Mouse (Mus musculus) liver, embryonic 12.5 days (tissue): ENCODE results near the gene Dab1. TPM values are rescaled to one million over a fixed set of nuclear protein-coding genes. Genes with fewer than 3 reads are reported as not detected.

Experiments
- ATAC-seq: fragments of 200-750 bp; cut with Nextera tagmentation; 2 replicates; pipeline ENCODE4 v1.8.0; 2017; ENCODE audit warnings: moderate number of reproducible peaks, mild to moderate bottlenecking, moderate library complexity
- H3K27ac ChIP-seq: fragments of 300-500 bp; sonication (generic); 2 replicates; pipeline ENCODE4 v1.5.1; 2016; ENCODE audit warnings: mild to moderate bottlenecking
- H3K27me3 ChIP-seq: fragments of 300-500 bp; sonication (generic); replicated peaks from 2 replicates; pipeline ENCODE4 v1.6.1; 2016; ENCODE audit warnings: mild to moderate bottlenecking, moderate library complexity
- H3K36me3 ChIP-seq: fragments of 300-500 bp; sonication (generic); 2 replicates; pipeline ENCODE4 v1.6.1; 2016; ENCODE audit warnings: mild to moderate bottlenecking, moderate library complexity
- H3K4me1 ChIP-seq: fragments of 300-500 bp; sonication (generic); 2 replicates; pipeline ENCODE4 v1.6.1; 2016
- H3K4me2 ChIP-seq: fragments of 300-500 bp; sonication (generic); 2 replicates; pipeline ENCODE4 v1.6.1; 2016; ENCODE audit warnings: mild to moderate bottlenecking, moderate library complexity
- H3K4me3 ChIP-seq: fragments of 300-500 bp; sonication (generic); 2 replicates; pipeline ENCODE4 v1.5.1; 2016; ENCODE audit warnings: mild to moderate bottlenecking, moderate library complexity
- H3K9ac ChIP-seq: fragments of 300-500 bp; sonication (generic); 2 replicates; pipeline ENCODE4 v1.6.1; 2016; ENCODE audit warnings: mild to moderate bottlenecking, moderate library complexity
- H3K9me3 ChIP-seq: fragments of 300-500 bp; sonication (generic); replicated peaks from 2 replicates; pipeline ENCODE4 v1.6.1; 2016; ENCODE audit warnings: mild to moderate bottlenecking, moderate library complexity
- WGBS: fragments of 180-500 bp; shearing (Covaris S2); methylation state at CpG from one replicate; pipeline ENCODE4 v1.1.7; 2016; ENCODE audit not compliant: insufficient replicate concordance; 5-methylcytosine and 5-hydroxymethylcytosine counted together
- polyA plus RNA-seq: library from polyadenylated mRNA; unstranded; fragments of >200 nt; fragmentation: Nextera tagmentation; extraction: Ambion mirVana; gene quantifications from 2 replicates; pipeline ENCODE4 v1.2.1, GENCODE M21; 2016

The Dab1 gene
- 0.45 and 1.2 TPM in 2 replicates for polyA plus RNA-seq

- H3K4me3 ChIP-seq = peak within 1 kb of the TSS; percentile 6; the same call in 1 of the 2 replicates
Measured at GRCm38 (mm10) chr4:103619321-103619945, at the start of gene Dab1. TSS of gene Dab1 (plus strand) at chr4:103619359.

GRCm38 (mm10) chr4:103571721-103572352 is 47.3 kb upstream of the Dab1 start:
- no peak overlapping the region for H3K4me3 ChIP-seq
- H3K4me1 ChIP-seq = no peaks in the 10 kb centered on the region
- no peak overlapping the region for H3K9ac ChIP-seq
- H3K9me3 ChIP-seq = no peaks in the 10 kb centered on the region
- no peaks in the 10 kb centered on the region for H3K27me3 ChIP-seq
- no peak for ATAC-seq
- 48% methylated on average over 4 of the region's 4 CpGs for WGBS
- H3K4me2 ChIP-seq = no peak overlapping the region
- H3K27ac ChIP-seq = no peak overlapping the region
- H3K36me3 ChIP-seq = no peaks in the 10 kb centered on the region

More at GRCm38 (mm10) chr4:103619321-103619945, at the start of gene Dab1:
- Histone ChIP-seq H3K27me3 (peaks cover 42% of the 10 kb centered on the region), H3K9me3 (no peaks in the 10 kb centered on the region), H3K27ac (no peak within 1 kb of the TSS), H3K36me3 (no peaks in the 10 kb centered on the region), H3K4me1 (no peaks in the 10 kb centered on the region), H3K4me2 (peak within 1 kb of the TSS; percentile 49), H3K9ac (no peak within 1 kb of the TSS)
- WGBS = 2% methylated on average over 39 of the region's 41 CpGs
- no peak for ATAC-seq

- no peak for ATAC-seq
- Histone ChIP-seq H3K9ac (no peak overlapping the region), H3K4me2 (no peak overlapping the region), H3K9me3 (peaks cover 7% of the 10 kb centered on the region; the same call in 1 of the 2 replicates), H3K4me3 (no peak overlapping the region), H3K4me1 (no peaks in the 10 kb centered on the region), H3K36me3 (no peaks in the 10 kb centered on the region), H3K27ac (no peak overlapping the region), H3K27me3 (no peaks in the 10 kb centered on the region)
- WGBS = 72% methylated on average over 2 of the region's 2 CpGs
Measured at GRCm38 (mm10) chr4:103575556-103575955, 43.6 kb upstream of the Dab1 start.

- WGBS = 53% methylated on average over 6 of the region's 6 CpGs
- no peak for ATAC-seq
- no peaks in the 10 kb centered on the region for H3K36me3 ChIP-seq
Measured at GRCm38 (mm10) chr4:103576305-103576704, 42.9 kb upstream of the Dab1 start.

GRCm38 (mm10) chr4:103577111-103577815 is 41.9 kb upstream of the Dab1 start:
- H3K9ac ChIP-seq = no peak overlapping the region
- H3K4me1 ChIP-seq = no peaks in the 10 kb centered on the region
- ATAC-seq = no peak
- WGBS = 57% methylated on average over 4 of the region's 4 CpGs
- H3K9me3 ChIP-seq = peaks cover 7% of the 10 kb centered on the region; the same call in 1 of the 2 replicates
- H3K36me3 ChIP-seq = no peaks in the 10 kb centered on the region
- no peak overlapping the region for H3K4me3 ChIP-seq
- H3K4me2 ChIP-seq = no peak overlapping the region
- no peaks in the 10 kb centered on the region for H3K27me3 ChIP-seq
- H3K27ac ChIP-seq = no peak overlapping the region

More at GRCm38 (mm10) chr4:103576305-103576704, 42.9 kb upstream of the Dab1 start:
- Histone ChIP-seq H3K27ac (no peak overlapping the region), H3K4me3 (no peak overlapping the region), H3K9ac (no peak overlapping the region), H3K4me1 (no peaks in the 10 kb centered on the region), H3K4me2 (no peak overlapping the region), H3K27me3 (no peaks in the 10 kb centered on the region), H3K9me3 (peaks cover 7% of the 10 kb centered on the region; the same call in 1 of the 2 replicates)

- H3K4me1 ChIP-seq = no peaks in the 10 kb centered on the region
- H3K9me3 ChIP-seq = peaks cover 7% of the 10 kb centered on the region; the same call in 1 of the 2 replicates
- no peak overlapping the region for H3K4me3 ChIP-seq
- H3K36me3 ChIP-seq = no peaks in the 10 kb centered on the region
- no peak overlapping the region for H3K4me2 ChIP-seq
- no peak overlapping the region for H3K27ac ChIP-seq
- H3K9ac ChIP-seq = no peak overlapping the region
- 74% methylated on average over 7 of the region's 7 CpGs for WGBS
- no peaks in the 10 kb centered on the region for H3K27me3 ChIP-seq
- ATAC-seq = no peak
Measured at GRCm38 (mm10) chr4:103577821-103578220, 41.3 kb upstream of the Dab1 start.

GRCm38 (mm10) chr4:103580021-103580420 is 39.1 kb upstream of the Dab1 start:
- Histone ChIP-seq H3K4me1 (no peaks in the 10 kb centered on the region), H3K4me2 (no peak overlapping the region), H3K27ac (no peak overlapping the region), H3K9me3 (peaks cover 7% of the 10 kb centered on the region; the same call in 1 of the 2 replicates), H3K4me3 (no peak overlapping the region), H3K9ac (no peak overlapping the region), H3K36me3 (no peaks in the 10 kb centered on the region), H3K27me3 (no peaks in the 10 kb centered on the region)
- WGBS = 65% methylated on average over 9 of the region's 9 CpGs
- ATAC-seq = no peak

- no peak overlapping the region for H3K27ac ChIP-seq
- WGBS = 65% methylated on average over 3 of the region's 3 CpGs
- ATAC-seq = no peak
- no peak overlapping the region for H3K4me3 ChIP-seq
- H3K9ac ChIP-seq = no peak overlapping the region
- peaks cover 25% of the 10 kb centered on the region for H3K27me3 ChIP-seq
- H3K9me3 ChIP-seq = no peaks in the 10 kb centered on the region
- H3K4me1 ChIP-seq = no peaks in the 10 kb centered on the region
- no peak overlapping the region for H3K4me2 ChIP-seq
- H3K36me3 ChIP-seq = no peaks in the 10 kb centered on the region
Measured at GRCm38 (mm10) chr4:103615011-103615410, 4.1 kb upstream of the Dab1 start.

- no peaks in the 10 kb centered on the region for H3K4me1 ChIP-seq
- H3K27ac ChIP-seq = no peak overlapping the region
- peak overlapping the region; percentile 6; the same call in 1 of the 2 replicates for H3K4me3 ChIP-seq
- no peak for ATAC-seq
- H3K9me3 ChIP-seq = no peaks in the 10 kb centered on the region
- H3K36me3 ChIP-seq = no peaks in the 10 kb centered on the region
- peaks cover 42% of the 10 kb centered on the region for H3K27me3 ChIP-seq
- 3% methylated on average over 28 of the region's 28 CpGs for WGBS
- peak overlapping the region; percentile 49 for H3K4me2 ChIP-seq
- H3K9ac ChIP-seq = no peak overlapping the region
Measured at GRCm38 (mm10) chr4:103619946-103620371, 800 bp downstream of the Dab1 start.

- 26% methylated on average over 17 of the region's 18 CpGs for WGBS
- no peak overlapping the region for H3K27ac ChIP-seq
- no peaks in the 10 kb centered on the region for H3K9me3 ChIP-seq
- no peaks in the 10 kb centered on the region for H3K36me3 ChIP-seq
- H3K4me1 ChIP-seq = no peaks in the 10 kb centered on the region
- H3K4me2 ChIP-seq = no peak overlapping the region
- H3K9ac ChIP-seq = no peak overlapping the region
- ATAC-seq = no peak
- no peak overlapping the region for H3K4me3 ChIP-seq
- H3K27me3 ChIP-seq = peaks cover 42% of the 10 kb centered on the region
Measured at GRCm38 (mm10) chr4:103620590-103621155, 1.5 kb downstream of the Dab1 start.

- no peak overlapping the region for H3K27ac ChIP-seq
- no peaks in the 10 kb centered on the region for H3K4me1 ChIP-seq
- H3K27me3 ChIP-seq = peaks cover 42% of the 10 kb centered on the region
- H3K9ac ChIP-seq = no peak overlapping the region
- WGBS = 34% methylated on average over 5 of the region's 5 CpGs
- H3K4me2 ChIP-seq = no peak overlapping the region
- no peak overlapping the region for H3K4me3 ChIP-seq
- ATAC-seq = no peak
- no peaks in the 10 kb centered on the region for H3K36me3 ChIP-seq
- H3K9me3 ChIP-seq = no peaks in the 10 kb centered on the region
Measured at GRCm38 (mm10) chr4:103621586-103621985, 2.4 kb downstream of the Dab1 start.

- Histone ChIP-seq H3K27me3 (no peaks in the 10 kb centered on the region), H3K4me3 (no peak overlapping the region), H3K9ac (no peak overlapping the region), H3K27ac (no peak overlapping the region), H3K36me3 (no peaks in the 10 kb centered on the region), H3K4me1 (no peaks in the 10 kb centered on the region), H3K9me3 (no peaks in the 10 kb centered on the region), H3K4me2 (no peak overlapping the region)
- ATAC-seq = no peak
- whole genome bisulfite sequencing = 56% methylated on average over 4 of the region's 4 CpGs
Measured at GRCm38 (mm10) chr4:103630177-103630576, 11.0 kb downstream of the Dab1 start.
